Mouse (Mus musculus) G1E-ER4 (cell line): Measurements from ENCODE around the gene Ssna1. TPM values are rescaled to one million over a fixed set of nuclear protein-coding genes. Genes with fewer than 3 reads are reported as not detected.

Source experiments
- GATA1 ChIP-seq: IDR thresholded peaks from one replicate; pipeline ENCODE4 v1.8.0; 2012; ENCODE audit warnings: low read length, inconsistent platforms
- polyA plus RNA-seq: library from polyadenylated mRNA; stranded (reverse); fragments of >175 nt; gene quantifications from 2 replicates; pipeline ENCODE4 v1.2.3, GENCODE M21; 2012

Gene Ssna1
- polyA plus RNA-seq, 1 experiment = 198 TPM

DNA sequence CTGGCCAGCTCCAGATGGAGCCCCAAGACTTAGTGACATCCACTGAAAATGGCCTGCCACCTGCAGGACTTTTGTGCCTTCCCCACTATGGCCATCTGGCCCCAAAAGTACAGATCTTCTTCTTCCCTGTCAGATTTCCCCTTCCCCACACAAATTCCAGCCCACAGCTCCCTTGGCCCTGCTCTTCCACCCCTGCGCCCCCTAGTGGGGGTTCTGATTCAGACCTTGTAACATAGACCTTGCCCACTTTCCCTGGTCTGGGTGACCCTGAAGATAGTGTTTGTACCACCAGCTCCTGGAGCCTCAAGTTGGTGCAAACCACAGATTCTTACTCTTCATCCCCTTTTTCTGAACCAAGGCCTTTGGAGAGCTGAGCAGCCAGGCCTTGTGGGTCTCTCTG is 20.6 kb upstream of the Ssna1 start:
- TF ChIP-seq GATA1 = no peak

DNA sequence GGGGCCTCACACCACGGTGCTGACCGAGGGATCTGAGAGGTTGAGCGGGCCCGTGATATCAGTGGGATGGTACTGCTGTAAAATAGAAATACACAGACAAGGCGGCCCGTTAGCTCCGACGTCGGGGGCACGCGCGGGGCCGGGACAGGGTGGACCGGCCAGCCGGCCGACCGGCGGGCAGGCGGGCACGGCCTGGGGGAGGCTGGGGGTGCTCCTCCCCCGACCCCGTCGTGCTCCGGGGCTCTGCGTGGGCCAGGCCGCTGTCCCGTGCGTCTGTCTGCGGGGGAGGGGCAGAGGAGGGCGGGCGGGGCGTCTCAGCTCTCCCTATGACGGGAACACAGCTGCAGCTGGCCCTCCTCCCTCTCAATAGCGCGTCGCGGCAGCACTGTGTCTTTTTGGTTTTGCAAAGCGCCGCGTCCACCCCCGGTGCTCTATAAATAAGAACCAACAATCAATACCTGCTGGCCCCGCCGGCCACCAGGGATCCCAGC is 19.9 kb upstream of the Ssna1 start:
- no peak for TF ChIP-seq GATA1

DNA sequence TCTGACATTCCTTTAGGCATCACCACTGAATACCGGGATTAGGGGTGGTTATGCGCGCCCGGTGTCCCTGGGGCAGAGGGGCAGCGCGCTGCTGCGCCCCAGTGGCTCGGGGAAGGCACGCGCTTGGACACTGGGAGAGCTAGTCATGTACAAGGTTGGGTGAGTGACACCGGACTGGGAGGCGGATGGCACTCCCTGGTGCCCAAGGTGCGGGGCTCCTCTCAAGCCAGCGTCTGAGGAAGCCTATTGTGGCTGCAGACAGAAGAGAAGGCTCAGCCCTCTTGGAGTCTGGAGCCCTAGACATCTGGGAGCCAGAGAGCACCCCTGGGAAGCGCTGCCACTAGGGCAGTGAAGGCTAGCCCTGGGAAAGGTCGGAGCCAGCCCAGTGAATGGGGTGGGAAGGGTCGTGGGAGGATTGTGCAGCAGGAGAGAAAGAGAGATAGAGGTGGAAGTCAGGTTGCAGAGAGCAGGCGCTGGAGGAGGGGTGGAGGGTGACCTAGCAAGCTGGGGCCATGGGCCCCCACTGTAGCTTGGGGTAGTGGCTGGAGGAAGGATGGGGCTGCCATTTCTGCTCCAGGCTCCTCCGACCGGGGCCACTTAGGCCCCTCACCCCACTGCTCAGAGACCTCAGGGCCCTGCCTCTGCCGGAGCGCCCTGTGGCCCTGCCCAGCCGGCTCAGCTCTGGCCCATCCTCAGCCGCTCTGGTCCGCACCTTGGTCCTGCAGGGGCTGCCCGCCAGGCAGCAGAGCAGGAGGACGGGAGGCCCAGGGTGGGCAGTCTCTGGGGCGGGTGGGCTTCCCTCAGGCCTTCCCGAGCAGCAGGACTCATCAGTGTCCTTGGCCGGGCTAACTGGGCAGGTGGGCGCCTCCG is 19.2 kb upstream of the Ssna1 start:
- no peak for TF ChIP-seq GATA1

- no peak for TF ChIP-seq GATA1
Observed at GRCm38 (mm10) chr2:25290816-25291130, 18.5 kb upstream of the Ssna1 start.

DNA sequence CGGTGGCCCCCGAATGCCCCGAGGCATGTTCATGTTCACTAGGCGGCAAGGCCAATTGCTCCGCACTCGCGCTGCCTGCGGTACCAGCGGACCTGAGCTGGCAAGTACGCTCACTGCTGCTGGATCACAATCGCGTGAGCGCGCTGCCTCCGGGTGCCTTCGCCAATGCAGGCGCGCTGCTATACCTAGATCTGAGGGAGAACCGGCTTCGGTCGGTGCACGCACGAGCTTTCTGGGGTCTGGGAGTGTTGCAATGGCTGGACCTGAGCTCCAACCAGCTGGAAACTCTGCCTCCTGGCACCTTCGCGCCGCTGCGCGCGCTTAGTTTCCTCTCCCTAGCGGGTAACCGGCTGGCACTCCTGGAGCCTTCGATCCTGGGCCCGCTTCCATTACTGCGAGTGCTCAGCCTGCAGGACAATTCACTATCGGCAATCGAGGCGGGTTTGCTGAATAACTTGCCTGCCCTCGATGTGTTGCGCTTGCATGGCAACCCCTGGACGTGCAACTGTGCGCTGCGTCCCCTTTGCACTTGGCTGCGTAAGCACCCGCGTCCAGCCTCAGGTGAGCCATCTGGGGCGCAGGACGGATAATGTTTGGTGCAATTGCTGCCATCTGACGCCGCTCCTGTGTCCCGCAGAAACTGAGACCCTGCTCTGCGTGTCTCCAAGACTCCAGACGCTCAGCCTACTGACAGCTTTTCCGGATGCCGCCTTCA is 18.0 kb upstream of the Ssna1 start:
- no peak for TF ChIP-seq GATA1

GRCm38 (mm10) chr2:25289651-25290050 is 17.4 kb upstream of the Ssna1 start, which contains the start of gene Lrrc26:
TSS of gene Lrrc26 (plus strand) at chr2:25289915.
- TF ChIP-seq GATA1 = no peak

DNA sequence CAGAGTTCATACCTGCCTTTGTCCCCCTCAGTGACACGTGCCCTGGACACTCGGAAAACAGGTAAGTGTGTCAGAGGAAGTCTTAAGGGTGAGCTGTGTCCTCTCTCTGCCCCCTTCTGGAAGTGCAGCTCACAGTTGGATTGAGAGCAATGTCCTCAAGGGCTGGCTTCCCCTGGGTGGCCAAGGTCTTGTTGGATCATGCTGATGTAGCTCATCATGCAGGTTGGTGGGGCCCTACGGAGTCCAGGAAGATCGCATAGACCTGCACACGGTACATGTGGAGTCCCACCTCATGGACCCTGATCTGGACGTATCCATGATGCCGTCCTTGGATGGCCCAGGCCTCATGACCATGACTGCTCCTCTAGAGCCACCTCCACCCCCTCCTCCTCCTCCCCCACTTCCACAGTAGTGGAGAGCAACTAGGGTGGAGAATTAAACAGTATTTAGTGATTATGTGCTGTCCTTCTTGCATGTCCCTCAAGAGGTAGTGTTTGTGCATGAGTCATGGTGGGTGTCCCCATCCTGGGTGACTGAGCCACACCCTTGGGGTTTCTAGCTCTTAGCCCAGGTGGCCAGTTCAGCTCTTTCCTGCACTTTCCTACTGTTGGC is 16.6 kb upstream of the Ssna1 start:
- no peak for TF ChIP-seq GATA1

GRCm38 (mm10) chr2:25287927-25288649 is 15.8 kb upstream of the Ssna1 start, which contains the start of gene Tmem210:
TSS of gene Tmem210 (plus strand) at chr2:25288145.
- TF ChIP-seq GATA1 = no peak

GRCm38 (mm10) chr2:25286837-25287636 is 14.8 kb upstream of the Ssna1 start:
- no peak for TF ChIP-seq GATA1

DNA sequence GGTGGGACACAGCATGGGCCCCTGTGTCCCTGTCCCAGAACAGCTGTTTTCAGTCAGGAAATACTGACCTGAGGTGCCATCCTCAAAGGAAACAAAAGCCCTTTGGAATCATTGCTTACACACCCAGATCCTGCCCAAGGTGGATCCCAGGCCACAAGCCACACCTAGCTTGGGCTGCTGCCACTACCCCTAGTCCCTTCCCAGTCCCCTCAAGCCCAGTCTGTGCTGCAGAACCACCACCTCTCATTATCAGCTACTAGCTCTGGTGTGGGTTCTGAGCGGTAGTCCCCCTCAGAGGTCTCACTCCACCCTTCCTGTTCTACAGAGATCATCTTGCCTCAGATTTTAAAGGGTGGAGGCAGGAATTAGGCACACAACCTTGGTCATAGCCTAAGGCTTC is 14.1 kb upstream of the Ssna1 start:
- no peak for TF ChIP-seq GATA1

GRCm38 (mm10) chr2:25285551-25285950 is 13.3 kb upstream of the Ssna1 start:
- TF ChIP-seq GATA1 = no peak

DNA sequence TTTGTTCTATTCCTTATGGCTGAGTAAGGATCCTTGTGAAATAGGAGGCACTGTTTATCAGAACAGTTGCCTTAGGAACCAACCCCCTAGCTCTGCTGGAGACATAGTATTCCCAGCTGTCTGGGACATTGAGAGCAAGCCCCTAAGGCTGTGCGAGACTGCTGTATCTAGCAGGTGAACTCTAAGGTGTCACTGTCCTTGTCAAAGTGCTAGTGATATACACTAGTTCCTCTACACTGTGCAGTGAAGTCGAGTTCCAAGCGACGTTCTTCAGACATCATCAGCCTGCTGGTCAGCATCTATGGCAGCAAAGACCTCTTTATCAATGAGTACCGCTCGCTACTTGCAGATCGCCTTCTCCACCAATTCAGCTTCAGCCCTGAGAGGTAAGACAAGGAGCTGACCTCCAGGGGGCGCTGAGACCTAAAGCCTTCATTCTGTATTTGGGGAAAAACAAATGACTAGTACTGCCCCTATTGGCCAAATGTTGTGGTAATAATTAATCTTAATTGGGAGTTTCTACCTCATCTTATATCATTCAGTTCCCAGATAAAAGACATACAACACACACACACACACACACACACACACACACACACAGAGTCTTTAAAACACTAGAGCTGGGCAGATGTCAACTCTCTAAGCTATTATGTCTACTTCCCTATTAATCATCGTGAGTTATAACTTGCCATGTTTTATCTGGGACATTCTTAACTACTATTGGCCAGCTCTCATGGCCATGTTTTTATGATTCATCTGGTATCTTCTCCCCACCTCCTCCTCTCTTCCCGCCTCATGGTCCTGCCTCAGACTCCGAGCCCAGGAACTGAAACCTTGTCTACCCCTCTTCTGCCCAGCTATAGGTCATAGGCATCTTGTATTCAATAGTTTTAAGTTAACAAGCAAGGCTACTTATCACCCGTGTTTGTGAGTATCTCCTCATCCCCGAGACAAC is 7.0 kb upstream of the Ssna1 start:
- TF ChIP-seq GATA1 = no peak

DNA sequence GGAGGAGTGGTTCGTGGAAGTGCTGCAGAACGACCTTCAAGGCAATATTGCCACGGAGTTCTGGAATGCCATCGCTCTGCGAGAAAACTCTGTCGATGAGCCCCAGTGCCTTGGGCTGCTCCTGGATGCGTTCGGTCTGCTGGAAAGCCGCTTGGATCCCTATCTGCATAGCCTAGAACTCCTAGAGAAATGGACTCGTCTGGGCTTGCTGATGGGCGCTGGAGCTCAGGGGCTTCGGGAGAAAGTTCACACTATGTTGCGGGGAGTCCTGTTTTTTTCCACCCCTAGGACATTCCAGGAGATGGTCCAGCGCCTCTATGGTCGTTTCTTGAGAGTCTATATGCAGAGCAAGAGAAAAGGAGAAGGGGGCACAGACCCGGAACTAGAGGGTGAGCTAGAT is 772 bp upstream of the Ssna1 start:
- TF ChIP-seq GATA1 = no peak

DNA sequence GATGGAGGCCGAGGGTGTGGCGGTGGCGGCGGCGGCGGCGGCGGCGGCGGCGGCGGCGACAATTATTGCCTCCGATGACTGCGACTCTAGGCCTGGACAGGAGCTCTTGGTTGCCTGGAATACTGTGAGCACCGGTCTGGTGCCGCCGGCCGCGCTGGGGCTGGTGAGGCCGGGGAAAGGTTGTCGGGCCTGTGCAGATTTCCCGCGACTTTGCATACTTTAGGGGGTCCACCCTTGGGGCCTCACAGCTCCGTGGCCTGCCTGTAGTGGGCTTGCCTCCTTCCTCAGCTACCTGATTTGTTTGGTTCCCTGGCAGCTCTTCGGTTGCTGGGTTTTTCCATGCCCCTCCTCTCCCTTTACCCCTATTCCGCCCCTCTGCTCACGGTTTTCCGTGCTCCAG is 277 bp upstream of the Ssna1 start:
- no peak for TF ChIP-seq GATA1
